Mouse (Mus musculus) stomach, embryonic 16.5 days (tissue): ENCODE measurements around the gene Gnmt. TPM values are rescaled to one million over a fixed set of nuclear protein-coding genes. Genes with fewer than 3 reads are reported as not detected.

Experiments used
- ATAC-seq: fragments of 200-750 bp; cut with Nextera tagmentation; 2 replicates; pipeline ENCODE4 v1.8.0; 2017; ENCODE audit warnings: moderate number of reproducible peaks, moderate TSS enrichment; ENCODE audit not compliant: insufficient read depth, low FRiP score
- H3K27ac ChIP-seq: fragments of 300-500 bp; sonication (generic); 2 replicates; pipeline ENCODE4 v1.5.1; 2014; ENCODE audit warnings: low read length
- H3K27me3 ChIP-seq: fragments of 300-500 bp; sonication (generic); 2 replicates; pipeline ENCODE4 v1.6.1; 2014; ENCODE audit warnings: low read length, control low read depth, mixed read lengths; ENCODE audit not compliant: control insufficient read depth, insufficient read depth
- H3K36me3 ChIP-seq: fragments of 300-500 bp; sonication (generic); 2 replicates; pipeline ENCODE4 v1.6.1; 2014; ENCODE audit warnings: low read length; ENCODE audit not compliant: control insufficient read depth, insufficient read depth
- H3K4me1 ChIP-seq: fragments of 300-500 bp; sonication (generic); 2 replicates; pipeline ENCODE4 v1.6.1; 2014; ENCODE audit warnings: low read length, control low read depth, mixed read lengths; ENCODE audit not compliant: control insufficient read depth, insufficient read depth
- H3K4me2 ChIP-seq: fragments of 300-500 bp; sonication (generic); 2 replicates; pipeline ENCODE4 v1.6.1; 2014; ENCODE audit warnings: low read depth, low read length, mixed read lengths
- H3K4me3 ChIP-seq: fragments of 300-500 bp; sonication (generic); replicated peaks from 2 replicates; pipeline ENCODE4 v1.5.1; 2014; ENCODE audit warnings: mild to moderate bottlenecking, low read length
- H3K9ac ChIP-seq: fragments of 300-500 bp; sonication (generic); 2 replicates; pipeline ENCODE4 v1.6.1; 2014; ENCODE audit warnings: low read length
- H3K9me3 ChIP-seq: fragments of 300-500 bp; sonication (generic); replicated peaks from 2 replicates; pipeline ENCODE4 v1.6.1; 2016; ENCODE audit warnings: low read length, control low read depth; ENCODE audit not compliant: control insufficient read depth
- WGBS: fragments of 180-500 bp; shearing (Covaris S2); extraction: QIAGEN DNeasy Blood & Tissue Kit; methylation state at CpG from one replicate; pipeline ENCODE4 v1.1.7; 2014; 5-methylcytosine and 5-hydroxymethylcytosine counted together
- polyA plus RNA-seq: library from polyadenylated mRNA; unstranded; fragments of >200 nt; fragmentation: Nextera tagmentation; extraction: Ambion mirVana; gene quantifications from 2 replicates; pipeline ENCODE4 v1.2.1, GENCODE M21; 2015

The Gnmt gene
- polyA plus RNA-seq, 1 experiment from 2014 or later, result 17.1 TPM

- H3K36me3 ChIP-seq, result 0 out of 2 replicates have a peak, but pooled peaks cover 11% of the 10 kb centered on the region
- no peaks in the 10 kb centered on the region for H3K9me3 ChIP-seq
- no peaks in the 10 kb centered on the region for H3K27me3 ChIP-seq
- H3K27ac ChIP-seq, result no peak overlapping the region
- H3K4me3 ChIP-seq, result no peak overlapping the region
- ATAC-seq, result no peak
- H3K4me1 ChIP-seq, result peaks cover 7% of the 10 kb centered on the region
- WGBS, result 89% methylated on average over 5 of the region's 5 CpGs
- H3K4me2 ChIP-seq, result no peak overlapping the region
- no peak overlapping the region for H3K9ac ChIP-seq
Measured at GRCm38 (mm10) chr17:46749282-46749681, 20.3 kb upstream of the Gnmt start.

- ATAC-seq, result no peak
- H3K4me2 ChIP-seq, result no peak overlapping the region
Measured at GRCm38 (mm10) chr17:46747806-46748205, 18.8 kb upstream of the Gnmt start.

GRCm38 (mm10) chr17:46747234-46747633, 18.3 kb upstream of the Gnmt start:
- no peak overlapping the region for H3K4me3 ChIP-seq
- 0 out of 2 replicates have a peak, but pooled peaks cover 11% of the 10 kb centered on the region for H3K36me3 ChIP-seq
- H3K4me1 ChIP-seq, result peaks cover 7% of the 10 kb centered on the region
- no peaks in the 10 kb centered on the region for H3K27me3 ChIP-seq
- no peak overlapping the region for H3K27ac ChIP-seq
- H3K9me3 ChIP-seq, result no peaks in the 10 kb centered on the region
- no peak overlapping the region for H3K9ac ChIP-seq
- no peak for ATAC-seq
- WGBS, result 77% methylated on average over 8 of the region's 8 CpGs
- no peak overlapping the region for H3K4me2 ChIP-seq

More at GRCm38 (mm10) chr17:46747806-46748205, 18.8 kb upstream of the Gnmt start:
- no peak overlapping the region for H3K4me3 ChIP-seq
- 82% methylated on average over 2 of the region's 2 CpGs for WGBS
- no peak overlapping the region for H3K27ac ChIP-seq
- H3K9ac ChIP-seq, result no peak overlapping the region; the same call in 1 of the 2 replicates
- H3K4me1 ChIP-seq, result peaks cover 7% of the 10 kb centered on the region
- no peaks in the 10 kb centered on the region for H3K27me3 ChIP-seq
- no peaks in the 10 kb centered on the region for H3K9me3 ChIP-seq
- 0 out of 2 replicates have a peak, but pooled peaks cover 11% of the 10 kb centered on the region for H3K36me3 ChIP-seq

DNA sequence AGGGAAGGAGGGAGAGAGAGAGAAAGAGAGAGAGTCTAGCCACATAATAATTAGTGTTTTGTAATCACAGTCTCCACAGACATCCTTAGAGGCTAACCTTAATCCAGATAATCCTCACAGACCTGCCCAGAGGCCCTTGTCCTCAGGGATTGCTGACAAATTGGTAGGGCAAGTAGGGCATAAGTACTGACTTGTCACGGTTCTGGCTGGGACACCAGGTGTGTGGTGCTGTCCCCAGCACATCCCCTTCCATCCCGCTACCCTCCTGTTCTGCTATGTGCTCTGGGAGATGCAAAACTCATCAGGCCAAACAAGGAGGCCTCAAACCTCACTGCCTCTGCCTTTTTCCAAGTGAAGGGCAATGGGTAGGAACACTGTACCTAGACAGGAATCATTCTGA, 16.5 kb upstream of the Gnmt start:
- WGBS, result 91% methylated on average over 2 of the region's 2 CpGs
- H3K36me3 ChIP-seq, result 0 out of 2 replicates have a peak, but pooled peaks cover 11% of the 10 kb centered on the region
- H3K4me1 ChIP-seq, result peaks cover under 1% of the 10 kb centered on the region; the same call in 1 of the 2 replicates
- H3K27me3 ChIP-seq, result no peaks in the 10 kb centered on the region
- no peak overlapping the region for H3K4me3 ChIP-seq
- H3K4me2 ChIP-seq, result no peak overlapping the region
- H3K9ac ChIP-seq, result 0 out of 2 replicates have a peak overlapping the region, but pooled peaks have one; percentile 7
- ATAC-seq, result no peak
- H3K27ac ChIP-seq, result no peak overlapping the region
- no peaks in the 10 kb centered on the region for H3K9me3 ChIP-seq

GRCm38 (mm10) chr17:46742986-46743385, 14.0 kb upstream of the Gnmt start:
- Histone ChIP-seq H3K4me1 (no peaks in the 10 kb centered on the region), H3K9ac (no peak overlapping the region), H3K27ac (no peak overlapping the region), H3K36me3 (0 out of 2 replicates have a peak, but pooled peaks cover 11% of the 10 kb centered on the region), H3K27me3 (no peaks in the 10 kb centered on the region), H3K9me3 (no peaks in the 10 kb centered on the region), H3K4me2 (no peak overlapping the region), H3K4me3 (no peak overlapping the region)
- ATAC-seq, result no peak
- WGBS, result 86% methylated on average over 9 of the region's 9 CpGs

GRCm38 (mm10) chr17:46741305-46741704, 12.3 kb upstream of the Gnmt start:
- no peak overlapping the region for H3K27ac ChIP-seq
- H3K36me3 ChIP-seq, result 0 out of 2 replicates have a peak, but pooled peaks cover 4% of the 10 kb centered on the region
- H3K4me2 ChIP-seq, result no peak overlapping the region
- no peak overlapping the region for H3K9ac ChIP-seq
- no peak for ATAC-seq
- no peaks in the 10 kb centered on the region for H3K27me3 ChIP-seq
- no peak overlapping the region for H3K4me3 ChIP-seq
- no peaks in the 10 kb centered on the region for H3K9me3 ChIP-seq
- H3K4me1 ChIP-seq, result no peaks in the 10 kb centered on the region
- 93% methylated on average over 6 of the region's 6 CpGs for WGBS

GRCm38 (mm10) chr17:46736160-46736559, 7.2 kb upstream of the Gnmt start:
- Histone ChIP-seq H3K27ac (no peak overlapping the region), H3K4me3 (no peak overlapping the region), H3K4me1 (no peaks in the 10 kb centered on the region), H3K4me2 (no peak overlapping the region), H3K9ac (no peak overlapping the region), H3K27me3 (no peaks in the 10 kb centered on the region), H3K9me3 (no peaks in the 10 kb centered on the region), H3K36me3 (no peaks in the 10 kb centered on the region)
- no peak for ATAC-seq
- 58% methylated on average over 10 of the region's 10 CpGs for WGBS

DNA sequence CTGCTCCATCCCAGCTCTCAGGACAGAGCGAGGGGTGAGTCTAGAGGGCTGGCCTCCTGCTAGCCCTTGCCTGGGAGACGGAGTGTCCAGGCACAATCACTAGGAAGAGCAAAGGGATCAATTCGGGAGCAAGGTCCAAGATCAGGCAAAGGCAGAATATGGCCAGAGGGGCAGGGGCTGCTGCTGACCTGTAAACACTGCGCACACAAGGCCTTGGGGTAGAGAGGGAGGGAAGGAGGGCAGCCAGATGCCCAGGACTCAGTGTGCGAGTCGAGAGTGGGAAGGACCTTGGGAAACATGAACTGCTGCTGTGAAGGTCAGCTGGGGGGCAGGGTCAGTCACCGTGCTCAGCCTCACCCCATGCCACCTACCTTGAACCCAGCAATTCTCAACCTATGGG, 6.3 kb upstream of the Gnmt start:
- 86% methylated on average over 7 of the region's 7 CpGs for WGBS
- Histone ChIP-seq H3K27ac (no peak overlapping the region), H3K27me3 (no peaks in the 10 kb centered on the region), H3K9ac (no peak overlapping the region), H3K4me3 (no peak overlapping the region), H3K9me3 (no peaks in the 10 kb centered on the region), H3K4me2 (no peak overlapping the region), H3K36me3 (no peaks in the 10 kb centered on the region), H3K4me1 (no peaks in the 10 kb centered on the region)
- ATAC-seq, result no peak

- no peaks in the 10 kb centered on the region for H3K36me3 ChIP-seq
- 96% methylated on average over 3 of the region's 3 CpGs for WGBS
Measured at GRCm38 (mm10) chr17:46734055-46734454, 5.1 kb upstream of the Gnmt start.

More at GRCm38 (mm10) chr17:46734055-46734454, 5.1 kb upstream of the Gnmt start:
- no peaks in the 10 kb centered on the region for H3K9me3 ChIP-seq
- no peaks in the 10 kb centered on the region for H3K4me1 ChIP-seq
- H3K4me2 ChIP-seq, result no peak overlapping the region
- no peak overlapping the region for H3K9ac ChIP-seq
- ATAC-seq, result no peak
- no peak overlapping the region for H3K27ac ChIP-seq
- H3K27me3 ChIP-seq, result no peaks in the 10 kb centered on the region
- H3K4me3 ChIP-seq, result no peak overlapping the region
